Mouse (Mus musculus) ES-E14 (cell line): ENCODE results near the gene Samd10.

Experiments
- CHD2 ChIP-seq: IDR thresholded peaks from 2 replicates; pipeline ENCODE4 v1.6.1; 2014; ENCODE audit warnings: mild to moderate bottlenecking, low read depth, low read length, inconsistent platforms
- MAFK ChIP-seq: IDR thresholded peaks from 2 replicates; pipeline ENCODE4 v1.6.1; 2014; ENCODE audit warnings: mild to moderate bottlenecking, low read depth, low read length, inconsistent platforms; ENCODE audit not compliant: insufficient read depth
- ZC3H11A ChIP-seq: IDR thresholded peaks from 2 replicates; pipeline ENCODE4 v1.6.1; 2012; ENCODE audit warnings: low read depth, mild to moderate bottlenecking, inconsistent platforms, low read length, borderline replicate concordance
- ZNF384 ChIP-seq: IDR thresholded peaks from 2 replicates; pipeline ENCODE4 v1.6.1; 2012; ENCODE audit warnings: low read depth, low read length, inconsistent platforms

- TF ChIP-seq MAFK (no peak), ZNF384 (no peak), ZC3H11A (no peak), CHD2 (no peak)
These were observed 20.9 kb downstream of the Samd10 start for GRCm38 (mm10) chr2:181577981-181578581.
